In genomic region chr15:81701350-81701749, GRCm38 (mm10) we compare ENCODE assay signal across 5 mouse cellular contexts. TPM values are rescaled to one million over a fixed set of nuclear protein-coding genes. Genes with fewer than 3 reads are reported as not detected.
A peak's percentile ranks its signal among the peaks of the same experiment; 100 is the strongest.
DNase-seq lines count a peak whose midpoint lies in the region; ATAC-seq and TF ChIP-seq lines count a peak whose summit lies in the region.
"Not testable (repeated sequence)": the region's sequence is repeated elsewhere in the genome, so short reads cannot be mapped to it uniquely, and the experiment has no call there.

No protein-coding gene starts in this region.

- H3K4me2 ChIP-seq in intestine, postnatal 0 days (replicated peaks; ENCODE audit: low read depth); liver, embryonic 14.5 days (ENCODE audit: low read depth); lung, postnatal 0 days (replicated peaks; ENCODE audit: low read depth, low read length): not testable (repeated sequence)

- DNase-seq in gastrocnemius, adult 2 months; liver, embryonic 14.5 days (ENCODE audit: low read depth in 3 of 3, low spot score in 3 of 3); lung, postnatal 0 days (ENCODE audit: low spot score): not testable (repeated sequence)

- not testable (repeated sequence) for H3K4me1 ChIP-seq in ES-Bruce4 (ENCODE audit: control insufficient read depth, insufficient read depth, low read length); intestine, postnatal 0 days (replicated peaks; ENCODE audit: control insufficient read depth, insufficient read depth, low read length); liver, embryonic 14.5 days (replicated peaks; ENCODE audit: control insufficient read depth in 2 of 2, insufficient read depth in 2 of 2, low read length in 1 of 2); lung, postnatal 0 days (ENCODE audit: insufficient read depth, low read depth, low read length)

- peak; percentile 13 for TF ChIP-seq CTCF in ES-Bruce4 (IDR thresholded peaks at IDR 0.05; ENCODE audit: low read depth, low read length)
- TF ChIP-seq CTCF in gastrocnemius, adult 2 months (IDR thresholded peaks at IDR 0.05) = peak; percentile 14; the same call in 1 of the 2 replicates
- TF ChIP-seq CTCF in intestine, postnatal 0 days (IDR thresholded peaks at IDR 0.05; ENCODE audit: low read depth) = peak; percentile 16; the same call in 1 of the 2 replicates
- TF ChIP-seq CTCF in liver, embryonic 14.5 days (IDR thresholded peaks at IDR 0.05; ENCODE audit: low read depth) = peak; percentile 37
- 0 out of 2 replicates have a peak, but pooled peaks have one; percentile 15 for TF ChIP-seq CTCF in lung, postnatal 0 days (IDR thresholded peaks at IDR 0.05)

- not testable (repeated sequence) for TF ChIP-seq EP300 in ES-Bruce4 (IDR thresholded peaks at IDR 0.05; ENCODE audit: insufficient read depth, low read depth, low read length); liver, embryonic 14.5 days (IDR thresholded peaks at IDR 0.05; ENCODE audit: low read depth); lung, postnatal 0 days (IDR thresholded peaks at IDR 0.05)

- not testable (repeated sequence) for ATAC-seq in intestine, postnatal 0 days; liver, embryonic 14.5 days (ENCODE audit: insufficient read depth); lung, postnatal 0 days

- H3K9me3 ChIP-seq in ES-Bruce4 (replicated peaks; ENCODE audit: control insufficient read depth, insufficient read depth, low read length, poor library complexity, severe bottlenecking); intestine, postnatal 0 days (ENCODE audit: control insufficient read depth); liver, embryonic 14.5 days (ENCODE audit: control insufficient read depth, low read length); lung, postnatal 0 days (ENCODE audit: low read length): not testable (repeated sequence)

- WGBS in intestine, postnatal 0 days = 80% methylated on average over 4 of the region's 4 CpGs
- WGBS in liver, embryonic 14.5 days (ENCODE audit: insufficient replicate concordance) = 72% methylated on average over 4 of the region's 4 CpGs
- WGBS in lung, postnatal 0 days = 76% methylated on average over 4 of the region's 4 CpGs

- not testable (repeated sequence) for H3K9ac ChIP-seq in ES-Bruce4 (ENCODE audit: low read depth, poor library complexity, severe bottlenecking); intestine, postnatal 0 days (ENCODE audit: low read depth, low read length); liver, embryonic 14.5 days (replicated peaks); lung, postnatal 0 days (replicated peaks; ENCODE audit: low read depth)

- intact Hi-C loops in gastrocnemius, adult 2 months (cut with DNase I) = not testable (repeated sequence)

- H3K36me3 ChIP-seq in ES-Bruce4 (ENCODE audit: control insufficient read depth, insufficient read depth, low read length, poor library complexity, severe bottlenecking) = peaks cover 26% of the 10 kb centered on the region
- H3K36me3 ChIP-seq in intestine, postnatal 0 days (ENCODE audit: control insufficient read depth, insufficient read depth) = peaks cover 36% of the 10 kb centered on the region
- peaks cover 30% of the 10 kb centered on the region for H3K36me3 ChIP-seq in liver, embryonic 14.5 days (replicated peaks; ENCODE audit: control insufficient read depth, insufficient read depth, low read depth)
- H3K36me3 ChIP-seq in lung, postnatal 0 days (ENCODE audit: insufficient read depth, low read length) = not testable (repeated sequence)

- H3K4me3 ChIP-seq in ES-Bruce4 (ENCODE audit: low read depth, low read length); gastrocnemius, adult 2 months; intestine, postnatal 0 days (ENCODE audit: low read depth, low read length); liver, embryonic 14.5 days (ENCODE audit: insufficient read depth in 1 of 2, low read depth in 2 of 2, low read length in 2 of 2); lung, postnatal 0 days (ENCODE audit: low read depth, low read length): not testable (repeated sequence)

- H3K27ac ChIP-seq in ES-Bruce4 (ENCODE audit: insufficient read depth, low read length); gastrocnemius, adult 2 months; intestine, postnatal 0 days (ENCODE audit: low read depth, low read length); liver, embryonic 14.5 days; lung, postnatal 0 days (ENCODE audit: low read length): not testable (repeated sequence)

- not testable (repeated sequence) for H3K27me3 ChIP-seq in ES-Bruce4 (ENCODE audit: control insufficient read depth, insufficient read depth, low read length, poor library complexity, severe bottlenecking); intestine, postnatal 0 days (replicated peaks; ENCODE audit: control insufficient read depth, insufficient read depth, low read length); liver, embryonic 14.5 days (ENCODE audit: control insufficient read depth, insufficient read depth, low read length); lung, postnatal 0 days (replicated peaks; ENCODE audit: insufficient read depth, low read length)

- not testable (repeated sequence) for TF ChIP-seq POLR2A in ES-Bruce4 (IDR thresholded peaks at IDR 0.05; ENCODE audit: insufficient read depth, low read length)

RNA-seq across cellular contexts. Expression of gene Chadl, which starts 4.3 kb away (rescaled TPM):
- polyA plus RNA-seq in ES-Bruce4 (2011; ENCODE audit: insufficient read depth, insufficient read length, low read depth, missing spikeins) = 1.0 and 1.1 TPM in 2 replicates
- 1 to 10 TPM; 1.3 to 1.4 TPM for total RNA-seq in gastrocnemius, adult 2 months (2021)
- polyA plus RNA-seq in intestine, postnatal 0 days (2015; fragmentation: Nextera tagmentation; extraction: Ambion mirVana) = 1.6 TPM in 2 replicates
- polyA plus RNA-seq in liver, embryonic 14.5 days (2012; rRNA removed) = 0.20 and 0.28 TPM in 2 replicates
- 0.25 and 0.33 TPM in 2 replicates for polyA plus RNA-seq in liver, embryonic 14.5 days (2014; fragmentation: Nextera tagmentation; extraction: Ambion mirVana)
- polyA plus RNA-seq in lung, postnatal 0 days (2015; fragmentation: Nextera tagmentation; extraction: Ambion mirVana) = 2.6 and 2.7 TPM in 2 replicates

RNA-seq across cellular contexts. Expression of gene L3mbtl2, which starts 37.7 kb away (rescaled TPM):
- 49.3 and 50.3 TPM in 2 replicates for polyA plus RNA-seq in ES-Bruce4 (2011; ENCODE audit: insufficient read depth, insufficient read length, low read depth, missing spikeins)
- 1 to 10 TPM; 7.3 to 9.0 TPM for total RNA-seq in gastrocnemius, adult 2 months (2021)
- polyA plus RNA-seq in intestine, postnatal 0 days (2015; fragmentation: Nextera tagmentation; extraction: Ambion mirVana) = 8.3 and 8.7 TPM in 2 replicates
- 8.9 and 10.7 TPM in 2 replicates for polyA plus RNA-seq in liver, embryonic 14.5 days (2012; rRNA removed)
- 10.4 and 12.0 TPM in 2 replicates for polyA plus RNA-seq in liver, embryonic 14.5 days (2014; fragmentation: Nextera tagmentation; extraction: Ambion mirVana)
- polyA plus RNA-seq in lung, postnatal 0 days (2015; fragmentation: Nextera tagmentation; extraction: Ambion mirVana) = 9.4 and 9.6 TPM in 2 replicates

RNA-seq across cellular contexts. Expression of gene Zc3h7b, which starts 43.5 kb away (rescaled TPM):
- polyA plus RNA-seq in ES-Bruce4 (2011; ENCODE audit: insufficient read depth, insufficient read length, low read depth, missing spikeins) = 40.5 and 42.1 TPM in 2 replicates
- total RNA-seq in gastrocnemius, adult 2 months (2021) = 10 to 100 TPM; 30.2 to 34.3 TPM
- polyA plus RNA-seq in intestine, postnatal 0 days (2015; fragmentation: Nextera tagmentation; extraction: Ambion mirVana) = 5.6 and 7.3 TPM in 2 replicates
- polyA plus RNA-seq in liver, embryonic 14.5 days (2012; rRNA removed) = 5.2 and 5.7 TPM in 2 replicates
- 4.0 and 5.3 TPM in 2 replicates for polyA plus RNA-seq in liver, embryonic 14.5 days (2014; fragmentation: Nextera tagmentation; extraction: Ambion mirVana)
- 13.8 and 13.9 TPM in 2 replicates for polyA plus RNA-seq in lung, postnatal 0 days (2015; fragmentation: Nextera tagmentation; extraction: Ambion mirVana)

RNA-seq across cellular contexts. Expression of gene Rangap1, which starts 44.0 kb away (rescaled TPM):
- polyA plus RNA-seq in ES-Bruce4 (2011; ENCODE audit: insufficient read depth, insufficient read length, low read depth, missing spikeins) = 158 and 160 TPM in 2 replicates
- 10 to 100 TPM; 23.7 to 24.1 TPM for total RNA-seq in gastrocnemius, adult 2 months (2021)
- polyA plus RNA-seq in intestine, postnatal 0 days (2015; fragmentation: Nextera tagmentation; extraction: Ambion mirVana) = 20.6 and 21.9 TPM in 2 replicates
- polyA plus RNA-seq in liver, embryonic 14.5 days (2012; rRNA removed) = 41.5 and 50.6 TPM in 2 replicates
- polyA plus RNA-seq in liver, embryonic 14.5 days (2014; fragmentation: Nextera tagmentation; extraction: Ambion mirVana) = 57.1 and 61.0 TPM in 2 replicates
- polyA plus RNA-seq in lung, postnatal 0 days (2015; fragmentation: Nextera tagmentation; extraction: Ambion mirVana) = 17.9 and 24.6 TPM in 2 replicates
